Mouse (Mus musculus) neural tube, embryonic 11.5 days (tissue): ENCODE measurements at regions not wholly inside any gene's neighbourhood (a gene's known extent, or its start where the extent isn't known, plus 50 kb on each side); places are given as distances from the start of the nearest gene placed in this dataset.

Experiments used
- ATAC-seq: fragments of 200-750 bp; cut with Nextera tagmentation; 2 replicates; pipeline ENCODE4 v1.8.0; 2017; ENCODE audit warnings: moderate number of reproducible peaks, mild to moderate bottlenecking, moderate TSS enrichment, moderate library complexity; ENCODE audit not compliant: insufficient read depth, low FRiP score, low TSS enrichment
- DNase-seq: peaks from one replicate; pipeline ENCODE4 v3.0.0-alpha.2; 2015; ENCODE audit warnings: low spot score
- H3K27ac ChIP-seq: fragments of 300-500 bp; sonication (generic); 2 replicates; pipeline ENCODE4 v1.5.1; 2014; ENCODE audit warnings: low read depth, mild to moderate bottlenecking, low read length
- H3K27me3 ChIP-seq: fragments of 300-500 bp; sonication (generic); 2 replicates; pipeline ENCODE4 v1.6.1; 2014; ENCODE audit warnings: mild to moderate bottlenecking, low read length, mixed read lengths; ENCODE audit not compliant: control insufficient read depth, insufficient read depth
- H3K36me3 ChIP-seq: fragments of 300-500 bp; sonication (generic); 2 replicates; pipeline ENCODE4 v1.6.1; 2014; ENCODE audit warnings: mild to moderate bottlenecking, low read length, moderate library complexity, mixed read lengths; ENCODE audit not compliant: control insufficient read depth, insufficient read depth
- H3K4me1 ChIP-seq: fragments of 300-500 bp; sonication (generic); 2 replicates; pipeline ENCODE4 v1.6.1; 2014; ENCODE audit warnings: low read length, mixed read lengths; ENCODE audit not compliant: control insufficient read depth, insufficient read depth
- H3K4me2 ChIP-seq: fragments of 300-500 bp; sonication (generic); 2 replicates; pipeline ENCODE4 v1.6.1; 2014; ENCODE audit warnings: low read depth, mild to moderate bottlenecking, moderate library complexity
- H3K4me3 ChIP-seq: fragments of 300-500 bp; sonication (generic); 2 replicates; pipeline ENCODE4 v1.5.1; 2014; ENCODE audit warnings: low read depth, low read length
- H3K9ac ChIP-seq: fragments of 300-500 bp; sonication (generic); 2 replicates; pipeline ENCODE4 v1.6.1; 2014; ENCODE audit warnings: mild to moderate bottlenecking, low read length
- H3K9me3 ChIP-seq: fragments of 300-500 bp; sonication (generic); 2 replicates; pipeline ENCODE4 v1.6.1; 2016; ENCODE audit warnings: low read length; ENCODE audit not compliant: control insufficient read depth
- WGBS: fragments of 180-500 bp; shearing (Covaris S2); extraction: QIAGEN DNeasy Blood & Tissue Kit; methylation state at CpG from one replicate; pipeline ENCODE4 v1.1.7; 2014; 5-methylcytosine and 5-hydroxymethylcytosine counted together

DNA sequence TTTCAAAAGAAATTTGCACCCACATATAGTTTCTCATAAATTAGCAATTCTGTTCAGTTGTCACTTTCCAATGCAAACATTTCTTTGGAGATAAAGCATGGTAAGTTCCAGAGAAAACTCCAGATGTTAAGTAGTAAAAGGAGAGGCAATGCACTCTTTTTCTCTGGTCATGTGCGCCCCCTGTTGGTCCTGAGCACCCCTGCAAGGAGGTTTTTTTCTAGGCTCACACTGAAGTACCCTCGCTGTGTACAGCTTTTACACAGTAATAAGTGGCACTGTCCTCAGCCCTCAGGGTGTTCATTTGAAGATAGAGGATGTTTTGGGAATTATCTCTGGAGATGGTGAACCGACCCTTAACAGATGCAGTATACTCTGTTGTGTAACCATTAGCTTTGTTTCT is 678.8 kb downstream of the Adam6a start:
- ATAC-seq (no peak), DNase-seq (no peak)
- WGBS: 29% methylated on average over 3 of the region's 3 CpGs
- H3K36me3 ChIP-seq: no peaks in the 10 kb centered on the region
- no peaks in the 10 kb centered on the region for H3K27me3 ChIP-seq
- no peak overlapping the region for H3K9ac ChIP-seq
- no peaks in the 10 kb centered on the region for H3K4me1 ChIP-seq
- no peak overlapping the region for H3K4me3 ChIP-seq
- no peak overlapping the region for H3K27ac ChIP-seq
- no peak overlapping the region for H3K4me2 ChIP-seq
- no peaks in the 10 kb centered on the region for H3K9me3 ChIP-seq
